Mouse (Mus musculus) liver, embryonic 14.5 days (tissue): ENCODE measurements around the gene Dnah7c. TPM values are rescaled to one million over a fixed set of nuclear protein-coding genes. Genes with fewer than 3 reads are reported as not detected.
"Not testable (repeated sequence)": the region's sequence is repeated elsewhere in the genome, so short reads cannot be mapped to it uniquely, and the experiment has no call there.

Source experiments
- ATAC-seq: fragments of 200-750 bp; cut with Nextera tagmentation; 2 replicates; pipeline ENCODE4 v1.8.0; 2017; ENCODE audit warnings: moderate number of reproducible peaks, mild to moderate bottlenecking, moderate library complexity; ENCODE audit not compliant: insufficient read depth
- DNase-seq, 3 experiments: peaks; one replicate each; pipeline ENCODE4 v3.0.0-alpha.2; 2012 to 2013; ENCODE audit warnings: low read depth in 3 of 3, low spot score in 3 of 3
- H3K27ac ChIP-seq: fragments of 300-500 bp; sonication (generic); 2 replicates; pipeline ENCODE4 v1.5.1; 2014; ENCODE audit warnings: moderate library complexity, mild to moderate bottlenecking, control low read depth, inconsistent platforms
- H3K27me3 ChIP-seq: fragments of 300-500 bp; sonication (generic); 2 replicates; pipeline ENCODE4 v1.6.1; 2014; ENCODE audit warnings: mild to moderate bottlenecking, low read length, moderate library complexity; ENCODE audit not compliant: control insufficient read depth, insufficient read depth
- H3K36me3 ChIP-seq: fragments of 300-500 bp; sonication (generic); replicated peaks from 2 replicates; pipeline ENCODE4 v1.6.1; 2014; ENCODE audit warnings: low read depth; ENCODE audit not compliant: control insufficient read depth, insufficient read depth
- H3K4me1 ChIP-seq, 2 experiments: fragments of 200-500 bp in 1 of 2; fragments of 300-500 bp in 1 of 2; sonication (generic) in 1 of 2; replicated peaks; 2 replicates each; pipeline ENCODE4 v1.6.1; 2012 to 2014; ENCODE audit warnings: antibody characterized with exemption in 1 of 2, inconsistent platforms in 1 of 2, low read length in 1 of 2; ENCODE audit not compliant: control insufficient read depth in 2 of 2, insufficient read depth in 2 of 2
- H3K4me2 ChIP-seq: fragments of 300-500 bp; sonication (generic); 2 replicates; pipeline ENCODE4 v1.6.1; 2014; ENCODE audit warnings: low read depth, mild to moderate bottlenecking, control low read depth, moderate library complexity
- H3K4me3 ChIP-seq, 2 experiments: fragments of 200-500 bp in 1 of 2; fragments of 300-500 bp in 1 of 2; sonication (generic) in 1 of 2; 2 replicates each; pipeline ENCODE4 v1.5.1; 2012 to 2014; ENCODE audit warnings: low read depth in 2 of 2, low read length in 2 of 2, mild to moderate bottlenecking in 2 of 2, control low read depth in 1 of 2, inconsistent platforms in 1 of 2, moderate library complexity in 1 of 2; ENCODE audit not compliant: insufficient read depth in 1 of 2
- H3K9ac ChIP-seq: fragments of 300-500 bp; sonication (generic); replicated peaks from 2 replicates; pipeline ENCODE4 v1.6.1; 2014; ENCODE audit warnings: mild to moderate bottlenecking, control low read depth, moderate library complexity
- H3K9me3 ChIP-seq: fragments of 300-500 bp; sonication (generic); 2 replicates; pipeline ENCODE4 v1.6.1; 2016; ENCODE audit warnings: low read length, mixed read lengths; ENCODE audit not compliant: control insufficient read depth
- CTCF ChIP-seq: IDR thresholded peaks from 2 replicates; pipeline ENCODE4 v1.5.1; 2016; ENCODE audit warnings: antibody characterized with exemption, low read depth, control low read depth
- EP300 ChIP-seq: IDR thresholded peaks from 2 replicates; pipeline ENCODE4 v1.6.1; 2016; ENCODE audit warnings: antibody characterized with exemption, low read depth
- WGBS: fragments of 180-500 bp; shearing (Covaris S2); extraction: QIAGEN DNeasy Blood & Tissue Kit; methylation state at CpG from one replicate; pipeline ENCODE4 v1.1.7; 2014; ENCODE audit not compliant: insufficient replicate concordance; 5-methylcytosine and 5-hydroxymethylcytosine counted together
- polyA plus RNA-seq, 2 experiments: library from polyadenylated mRNA; depleted of rRNA in 1 of 2; stranded (reverse) in 1 of 2; unstranded in 1 of 2; fragments of >200 nt; fragmentation: Nextera tagmentation in 1 of 2; extraction: Ambion mirVana in 1 of 2; gene quantifications; 2 replicates each; pipeline versions ENCODE4 v1.2.1 to v1.2.3; 2012 to 2014

Dnah7c gene
- polyA plus RNA-seq (2012; rRNA removed), result under 0.01 TPM in 2 replicates
- not detected in 2 replicates for polyA plus RNA-seq (2014; fragmentation: Nextera tagmentation; extraction: Ambion mirVana)

GRCm38 (mm10) chr1:46425137-46425925, at the start of gene Dnah7c:
Gene Dnah7c (plus strand): TSS chr1:46425592.
- Histone ChIP-seq H3K27ac (no peak within 1 kb of the TSS), H3K4me2 (peak within 1 kb of the TSS; percentile 47), H3K9me3 (no peaks in the 10 kb centered on the region), H3K27me3 (no peaks in the 10 kb centered on the region), H3K36me3 (no peaks in the 10 kb centered on the region), H3K4me3 (peak within 1 kb of the TSS; percentile 21 to 30), H3K4me1 (no peaks in the 10 kb centered on the region), H3K9ac (no peak within 1 kb of the TSS)
- TF ChIP-seq EP300 (no peak), CTCF (no peak)
- ATAC-seq (no peak), DNase-seq (no peak)
- 8% methylated on average over 30 of the region's 30 CpGs for WGBS

- not testable (repeated sequence) for ATAC-seq
These were observed 44.8 kb upstream of the Dnah7c start for GRCm38 (mm10) chr1:46380641-46381040.

GRCm38 (mm10) chr1:46394681-46395297, 30.6 kb upstream of the Dnah7c start:
- 48% methylated on average over 3 of the region's 4 CpGs for WGBS
- H3K4me3 ChIP-seq, H3K9me3 ChIP-seq, DNase-seq, H3K4me2 ChIP-seq, H3K9ac ChIP-seq, H3K27ac ChIP-seq, H3K4me1 ChIP-seq, H3K36me3 ChIP-seq, H3K27me3 ChIP-seq, ATAC-seq: not testable (repeated sequence)

More at GRCm38 (mm10) chr1:46380641-46381040, 44.8 kb upstream of the Dnah7c start:
- H3K27me3 ChIP-seq, H3K4me1 ChIP-seq, H3K27ac ChIP-seq, DNase-seq, H3K9me3 ChIP-seq, H3K4me3 ChIP-seq, H3K4me2 ChIP-seq, H3K9ac ChIP-seq, H3K36me3 ChIP-seq: not testable (repeated sequence)
- WGBS, result 63% methylated on average over 3 of the region's 3 CpGs

GRCm38 (mm10) chr1:46408324-46409115, 16.9 kb upstream of the Dnah7c start:
- H3K9me3 ChIP-seq, result no peaks in the 10 kb centered on the region
- DNase-seq (no peak), ATAC-seq (no peak)
- H3K4me2 ChIP-seq, result no peak overlapping the region
- H3K4me1 ChIP-seq, result no peaks in the 10 kb centered on the region
- no peak overlapping the region for H3K4me3 ChIP-seq
- no peak overlapping the region for H3K9ac ChIP-seq
- no peaks in the 10 kb centered on the region for H3K27me3 ChIP-seq
- H3K27ac ChIP-seq, result no peak overlapping the region
- TF ChIP-seq EP300, result no peak
- H3K36me3 ChIP-seq, result no peaks in the 10 kb centered on the region
- 56% methylated on average over 6 of the region's 6 CpGs for WGBS

- not testable (repeated sequence) for H3K36me3 ChIP-seq, H3K27ac ChIP-seq, H3K4me2 ChIP-seq, H3K27me3 ChIP-seq, DNase-seq, H3K4me1 ChIP-seq, H3K9ac ChIP-seq, H3K9me3 ChIP-seq, ATAC-seq, H3K4me3 ChIP-seq
- WGBS, result 34% methylated on average over 6 of the region's 7 CpGs
These were observed 10.6 kb upstream of the Dnah7c start for GRCm38 (mm10) chr1:46414798-46415197.

- not testable (repeated sequence) for H3K36me3 ChIP-seq, H3K4me1 ChIP-seq, H3K9me3 ChIP-seq, H3K27me3 ChIP-seq, H3K4me2 ChIP-seq, ATAC-seq, H3K9ac ChIP-seq, H3K4me3 ChIP-seq, DNase-seq, H3K27ac ChIP-seq
- WGBS, result 11% methylated on average over 3 of the region's 3 CpGs
These were observed 8.4 kb upstream of the Dnah7c start for GRCm38 (mm10) chr1:46416946-46417345.

- not testable (repeated sequence) for H3K36me3 ChIP-seq, H3K9me3 ChIP-seq, H3K4me1 ChIP-seq, H3K27me3 ChIP-seq, H3K4me2 ChIP-seq, ATAC-seq, H3K4me3 ChIP-seq, DNase-seq, H3K27ac ChIP-seq, H3K9ac ChIP-seq
- WGBS, result 50% methylated on average over 3 of the region's 4 CpGs
These were observed 6.4 kb upstream of the Dnah7c start for GRCm38 (mm10) chr1:46418966-46419365.
